Comparison of ENCODE assay signal across 20 mouse cellular contexts in the genomic region with DNA sequence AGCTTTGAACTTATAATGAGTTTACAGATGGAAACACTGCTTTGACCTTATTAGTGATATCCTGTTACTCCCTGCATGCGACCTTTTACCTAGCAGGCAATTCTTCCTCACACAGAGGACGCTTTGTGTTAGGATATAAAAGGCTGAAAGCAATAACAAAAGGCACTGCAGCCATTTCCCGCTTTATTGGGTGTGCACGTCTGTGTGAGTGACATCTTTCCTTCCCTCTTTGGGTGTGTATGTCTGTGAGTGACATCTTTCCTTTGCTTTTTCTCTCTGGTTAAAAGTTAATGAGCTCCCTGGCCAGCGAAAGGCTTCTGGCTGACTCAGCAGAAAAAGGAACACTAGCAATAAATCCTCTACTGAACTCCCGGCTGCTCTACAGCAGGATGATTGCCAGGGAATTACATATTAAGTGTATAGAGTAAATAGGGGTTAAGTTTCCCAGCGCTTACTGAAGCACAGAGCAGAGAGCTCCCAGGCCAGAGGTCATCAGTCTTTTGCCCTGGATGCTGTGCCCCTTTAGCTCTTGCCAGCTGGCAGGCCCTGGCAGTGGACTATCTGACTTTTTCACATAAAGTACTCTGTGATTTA. TPM values are rescaled to one million over a fixed set of nuclear protein-coding genes. Genes with fewer than 3 reads are reported as not detected.
A peak's percentile ranks its signal among the peaks of the same experiment; 100 is the strongest.
DNase-seq lines count a peak whose midpoint lies in the region; ATAC-seq and TF ChIP-seq lines count a peak whose summit lies in the region.
"Had no signal": no experiment of that assay in that cellular context is flagged by ENCODE, and none has a peak within 500 bp of the region (broad histone marks: within the 10 kb centered on the region; RNA-seq: fewer than 3 reads in every experiment).

No protein-coding gene starts in this region.

- TF ChIP-seq CTCF in stomach, postnatal 0 days (IDR thresholded peaks at IDR 0.05; ENCODE audit: low read depth) = no peak
- TF ChIP-seq CTCF in intestine, postnatal 0 days (IDR thresholded peaks at IDR 0.05; ENCODE audit: low read depth) = no peak

- H3K9ac ChIP-seq in stomach, embryonic 15.5 days = no peak overlapping the region
- no peak overlapping the region for H3K9ac ChIP-seq in stomach, postnatal 0 days (ENCODE audit: low read length)
- no peak overlapping the region for H3K9ac ChIP-seq in intestine, postnatal 0 days (ENCODE audit: low read depth, low read length)
- H3K9ac ChIP-seq in kidney, embryonic 16.5 days (replicated peaks; ENCODE audit: low read length) = no peak overlapping the region
- H3K9ac ChIP-seq: forebrain, embryonic 12.5 days; heart, embryonic 15.5 days; liver, embryonic 15.5 days had no signal

- WGBS in stomach, embryonic 15.5 days = 58% methylated on average over 7 of the region's 7 CpGs
- WGBS in stomach, postnatal 0 days = 53% methylated on average over 7 of the region's 7 CpGs
- WGBS in intestine, postnatal 0 days = 31% methylated on average over 7 of the region's 7 CpGs
- 30% methylated on average over 7 of the region's 7 CpGs for WGBS in kidney, embryonic 16.5 days

- no peak overlapping the region for H3K4me3 ChIP-seq in stomach, embryonic 15.5 days (replicated peaks)
- no peak overlapping the region for H3K4me3 ChIP-seq in stomach, postnatal 0 days (ENCODE audit: low read depth, low read length)
- no peak overlapping the region for H3K4me3 ChIP-seq in intestine, postnatal 0 days (ENCODE audit: low read depth, low read length)
- H3K4me3 ChIP-seq in kidney, embryonic 16.5 days (ENCODE audit: low read length) = no peak overlapping the region
- H3K4me3 ChIP-seq: forebrain, embryonic 12.5 days; heart, embryonic 15.5 days; hindbrain, embryonic 10.5 days; layer of hippocampus, adult 2 months; left cerebral cortex, adult 2 months; liver, embryonic 15.5 days; megakaryocyte, embryonic 14.5 days had no signal

- no peak overlapping the region for H3K4me2 ChIP-seq in stomach, embryonic 15.5 days
- no peak overlapping the region for H3K4me2 ChIP-seq in stomach, postnatal 0 days (replicated peaks; ENCODE audit: low read depth)
- no peak overlapping the region for H3K4me2 ChIP-seq in intestine, postnatal 0 days (replicated peaks; ENCODE audit: low read depth)
- H3K4me2 ChIP-seq in kidney, embryonic 16.5 days (replicated peaks; ENCODE audit: low read depth, low read length) = no peak overlapping the region
- H3K4me2 ChIP-seq: forebrain, embryonic 12.5 days; heart, embryonic 15.5 days; liver, embryonic 15.5 days had no signal

- no peak for ATAC-seq in stomach, embryonic 15.5 days (ENCODE audit: insufficient read depth, low FRiP score, low read depth)
- no peak for ATAC-seq in stomach, postnatal 0 days (ENCODE audit: low FRiP score, low TSS enrichment)
- peak; percentile 85 for ATAC-seq in intestine, postnatal 0 days
- peak; percentile 71; the same call in 1 of the 2 replicates for ATAC-seq in kidney, embryonic 16.5 days (ENCODE audit: low FRiP score, low TSS enrichment)

- no peaks in the 10 kb centered on the region for H3K27me3 ChIP-seq in stomach, embryonic 15.5 days (replicated peaks)
- H3K27me3 ChIP-seq in stomach, postnatal 0 days (ENCODE audit: control insufficient read depth, insufficient read depth, low read length) = no peaks in the 10 kb centered on the region
- no peaks in the 10 kb centered on the region for H3K27me3 ChIP-seq in intestine, postnatal 0 days (replicated peaks; ENCODE audit: control insufficient read depth, insufficient read depth, low read length)
- H3K27me3 ChIP-seq in kidney, embryonic 16.5 days (ENCODE audit: insufficient read depth, low read length) = no peaks in the 10 kb centered on the region
- H3K27me3 ChIP-seq: forebrain, embryonic 12.5 days; heart, embryonic 15.5 days; liver, embryonic 15.5 days; megakaryocyte, embryonic 14.5 days had no signal

- peaks cover 56% of the 10 kb centered on the region for H3K36me3 ChIP-seq in stomach, embryonic 15.5 days
- peaks cover 34% of the 10 kb centered on the region for H3K36me3 ChIP-seq in stomach, postnatal 0 days (ENCODE audit: control insufficient read depth, insufficient read depth, low read length)
- peaks cover 73% of the 10 kb centered on the region for H3K36me3 ChIP-seq in intestine, postnatal 0 days (ENCODE audit: control insufficient read depth, insufficient read depth)
- peaks cover 55% of the 10 kb centered on the region for H3K36me3 ChIP-seq in kidney, embryonic 16.5 days (ENCODE audit: insufficient read depth, low read length)

- no peak for TF ChIP-seq EP300 in stomach, postnatal 0 days (optimal IDR thresholded peaks at IDR 0.05)

- no peaks in the 10 kb centered on the region for H3K4me1 ChIP-seq in stomach, embryonic 15.5 days
- H3K4me1 ChIP-seq in stomach, postnatal 0 days (replicated peaks; ENCODE audit: control insufficient read depth, insufficient read depth) = no peaks in the 10 kb centered on the region
- H3K4me1 ChIP-seq in intestine, postnatal 0 days (replicated peaks; ENCODE audit: control insufficient read depth, insufficient read depth, low read length) = no peaks in the 10 kb centered on the region
- 0 out of 2 replicates have a peak, but pooled peaks cover 3% of the 10 kb centered on the region for H3K4me1 ChIP-seq in kidney, embryonic 16.5 days (ENCODE audit: insufficient read depth, low read length)
- H3K4me1 ChIP-seq: forebrain, embryonic 12.5 days; heart, embryonic 15.5 days; liver, embryonic 15.5 days had no signal

- H3K9me3 ChIP-seq in stomach, embryonic 15.5 days = no peaks in the 10 kb centered on the region
- no peaks in the 10 kb centered on the region for H3K9me3 ChIP-seq in stomach, postnatal 0 days (ENCODE audit: control insufficient read depth, low read length)
- no peaks in the 10 kb centered on the region for H3K9me3 ChIP-seq in intestine, postnatal 0 days (ENCODE audit: control insufficient read depth)
- no peaks in the 10 kb centered on the region for H3K9me3 ChIP-seq in kidney, embryonic 16.5 days (ENCODE audit: low read length)
- H3K9me3 ChIP-seq: forebrain, embryonic 12.5 days; G1E; heart, embryonic 15.5 days; hindbrain, embryonic 10.5 days; liver, embryonic 15.5 days; megakaryocyte, embryonic 14.5 days had no signal

- peak overlapping the region; percentile 6; the same call in 1 of the 2 replicates for H3K27ac ChIP-seq in stomach, embryonic 15.5 days
- H3K27ac ChIP-seq in stomach, postnatal 0 days (replicated peaks) = no peak overlapping the region
- peak overlapping the region; percentile 35; the same call in 1 of the 2 replicates for H3K27ac ChIP-seq in intestine, postnatal 0 days (ENCODE audit: low read depth, low read length)
- peak overlapping the region; percentile 27; the same call in 1 of the 2 replicates for H3K27ac ChIP-seq in kidney, embryonic 16.5 days (ENCODE audit: low read length)
- H3K27ac ChIP-seq: forebrain, embryonic 12.5 days; heart, embryonic 15.5 days; hindbrain, embryonic 10.5 days; layer of hippocampus, adult 2 months; left cerebral cortex, adult 2 months; liver, embryonic 15.5 days had no signal

- DNase-seq in stomach, postnatal 0 days (ENCODE audit: low spot score) = no peak
- peak; percentile 62 for DNase-seq in yolk sac, embryonic 10.5 days (ENCODE audit: low spot score)
- no peak for DNase-seq in thymus, adult 18-20 months
- DNase-seq in frontal cortex, adult 2 months (ENCODE audit: extremely low spot score in 1 of 2, low spot score in 1 of 2) = no peak
- DNase-seq in B cell, adult 2 months = no peak
- DNase-seq: cerebellum, postnatal 10 days; heart, adult 11 months; lung, postnatal 10 days; thymus, postnatal 14 days had no signal

RNA-seq across cellular contexts. Expression of gene Twf1, which starts 7.6 kb away (rescaled TPM):
- 104 TPM in 2 replicates for polyA plus RNA-seq in stomach, embryonic 15.5 days (2015; fragmentation: Nextera tagmentation; extraction: Ambion mirVana)
- 87.8 and 92.4 TPM in 2 replicates for polyA plus RNA-seq in stomach, postnatal 0 days (2015; fragmentation: Nextera tagmentation; extraction: Ambion mirVana)
- 121 and 122 TPM in 2 replicates for polyA plus RNA-seq in intestine, postnatal 0 days (2015; fragmentation: Nextera tagmentation; extraction: Ambion mirVana)
- polyA plus RNA-seq in kidney, embryonic 16.5 days (2015; fragmentation: Nextera tagmentation; extraction: Ambion mirVana) = 101 and 103 TPM in 2 replicates
- 49.6 and 58.2 TPM in 2 replicates for polyA plus RNA-seq in frontal cortex, adult 2 months (2012; rRNA removed)

RNA-seq across cellular contexts. Expression of gene Irak4, which starts 38.7 kb away (rescaled TPM):
- polyA plus RNA-seq in stomach, embryonic 15.5 days (2015; fragmentation: Nextera tagmentation; extraction: Ambion mirVana) = 11.6 and 12.9 TPM in 2 replicates
- polyA plus RNA-seq in stomach, postnatal 0 days (2015; fragmentation: Nextera tagmentation; extraction: Ambion mirVana) = 9.2 and 9.4 TPM in 2 replicates
- polyA plus RNA-seq in intestine, postnatal 0 days (2015; fragmentation: Nextera tagmentation; extraction: Ambion mirVana) = 16.1 and 18.8 TPM in 2 replicates
- polyA plus RNA-seq in kidney, embryonic 16.5 days (2015; fragmentation: Nextera tagmentation; extraction: Ambion mirVana) = 16.9 and 17.4 TPM in 2 replicates
- 2.1 and 2.6 TPM in 2 replicates for polyA plus RNA-seq in frontal cortex, adult 2 months (2012; rRNA removed)

RNA-seq across cellular contexts. Expression of gene Pus7l, which starts 38.8 kb away (rescaled TPM):
- 7.5 and 7.8 TPM in 2 replicates for polyA plus RNA-seq in stomach, embryonic 15.5 days (2015; fragmentation: Nextera tagmentation; extraction: Ambion mirVana)
- polyA plus RNA-seq in stomach, postnatal 0 days (2015; fragmentation: Nextera tagmentation; extraction: Ambion mirVana) = 3.5 and 3.6 TPM in 2 replicates
- polyA plus RNA-seq in intestine, postnatal 0 days (2015; fragmentation: Nextera tagmentation; extraction: Ambion mirVana) = 2.7 and 2.8 TPM in 2 replicates
- 9.0 and 9.5 TPM in 2 replicates for polyA plus RNA-seq in kidney, embryonic 16.5 days (2015; fragmentation: Nextera tagmentation; extraction: Ambion mirVana)
- polyA plus RNA-seq in frontal cortex, adult 2 months (2012; rRNA removed) = 3.5 and 3.9 TPM in 2 replicates

RNA-seq across cellular contexts. Expression of gene Tmem117, which starts 46.9 kb away (rescaled TPM):
- 2.8 and 3.7 TPM in 2 replicates for polyA plus RNA-seq in stomach, embryonic 15.5 days (2015; fragmentation: Nextera tagmentation; extraction: Ambion mirVana)
- polyA plus RNA-seq in stomach, postnatal 0 days (2015; fragmentation: Nextera tagmentation; extraction: Ambion mirVana) = 5.6 and 5.9 TPM in 2 replicates
- 2.7 and 3.8 TPM in 2 replicates for polyA plus RNA-seq in intestine, postnatal 0 days (2015; fragmentation: Nextera tagmentation; extraction: Ambion mirVana)
- 14.1 and 14.6 TPM in 2 replicates for polyA plus RNA-seq in kidney, embryonic 16.5 days (2015; fragmentation: Nextera tagmentation; extraction: Ambion mirVana)
- polyA plus RNA-seq in frontal cortex, adult 2 months (2012; rRNA removed) = 6.1 and 6.4 TPM in 2 replicates
- polyA plus RNA-seq: G1E had no signal

Comparison
In these comparisons a context has a peak if more than half of its experiments do, and no peak if none do; other contexts are left out.
1. ATAC-seq: peak in intestine, postnatal 0 days (single experiment) and kidney, embryonic 16.5 days (single experiment); none in stomach, embryonic 15.5 days (single experiment) and stomach, postnatal 0 days (single experiment).